Mouse (Mus musculus) kidney, postnatal 25 days (tissue): ENCODE measurements around the gene Zmynd8.

ENCODE experiments used
- DNase-seq, 2 experiments: peaks; one replicate each; pipeline ENCODE4 v3.0.0; 2021; ENCODE audit warnings: mixed read lengths in 2 of 2

Gene Zmynd8

DNA sequence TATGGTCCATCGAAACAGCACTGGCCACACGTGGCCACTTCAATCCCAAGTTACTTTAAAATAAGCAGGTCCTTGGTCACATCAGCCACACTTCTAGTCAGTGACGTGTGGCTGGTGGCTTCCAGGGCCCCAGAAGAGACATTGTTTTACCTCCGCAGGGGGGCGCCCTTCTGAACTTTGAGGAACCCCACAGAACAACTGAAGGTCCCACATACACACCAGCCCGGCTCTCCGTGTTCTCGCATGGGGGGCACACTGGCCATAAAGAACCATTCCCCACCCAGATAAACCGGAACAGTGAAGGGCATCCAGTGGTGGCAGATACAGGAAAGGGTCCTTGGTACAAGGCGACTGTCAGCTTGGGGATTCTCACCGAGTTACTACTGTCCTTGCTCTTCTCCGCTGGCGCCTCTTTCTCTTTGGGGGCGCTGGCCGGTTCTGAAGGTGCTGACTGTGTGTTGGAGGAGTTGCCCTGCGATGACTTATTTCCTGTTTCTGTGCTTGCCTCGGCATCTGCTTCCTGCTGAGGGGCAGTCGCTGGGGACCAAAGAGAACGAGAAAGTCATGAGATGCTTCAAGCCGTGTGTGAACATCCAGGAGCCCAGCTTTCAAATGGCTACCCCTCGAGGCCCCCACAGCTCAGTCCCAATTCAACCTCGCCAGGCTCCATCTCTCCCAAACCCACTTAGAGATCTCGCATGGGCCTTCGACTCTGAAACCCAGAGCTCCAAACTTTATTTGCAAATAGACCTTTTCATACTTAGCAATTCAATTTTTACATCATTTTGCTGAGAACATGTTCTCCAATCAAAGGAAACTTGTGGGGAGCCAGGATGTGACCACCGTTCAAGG lies 106.2 kb downstream of the Zmynd8 start:
- DNase-seq, result no peak

DNA sequence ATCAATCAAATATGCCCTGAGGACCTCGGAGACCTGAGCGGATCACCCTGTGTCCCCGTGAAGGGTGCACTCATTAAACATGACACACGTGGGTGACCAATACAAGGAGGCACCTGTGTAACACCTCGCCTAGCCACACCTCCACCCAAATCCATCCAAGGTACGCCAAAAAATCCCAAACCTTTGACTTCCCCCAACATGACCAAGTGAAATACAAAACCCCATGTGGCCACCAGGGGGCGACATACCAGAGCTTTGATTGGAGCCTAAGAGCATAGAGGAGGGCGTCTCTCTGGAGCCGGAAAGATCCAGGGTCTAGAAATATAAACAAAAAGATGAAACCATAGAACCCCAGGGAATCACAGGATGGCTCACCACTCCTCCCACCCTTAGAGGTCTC lies 107.2 kb downstream of the Zmynd8 start:
- DNase-seq, result peak; percentile 64 to 76

DNA sequence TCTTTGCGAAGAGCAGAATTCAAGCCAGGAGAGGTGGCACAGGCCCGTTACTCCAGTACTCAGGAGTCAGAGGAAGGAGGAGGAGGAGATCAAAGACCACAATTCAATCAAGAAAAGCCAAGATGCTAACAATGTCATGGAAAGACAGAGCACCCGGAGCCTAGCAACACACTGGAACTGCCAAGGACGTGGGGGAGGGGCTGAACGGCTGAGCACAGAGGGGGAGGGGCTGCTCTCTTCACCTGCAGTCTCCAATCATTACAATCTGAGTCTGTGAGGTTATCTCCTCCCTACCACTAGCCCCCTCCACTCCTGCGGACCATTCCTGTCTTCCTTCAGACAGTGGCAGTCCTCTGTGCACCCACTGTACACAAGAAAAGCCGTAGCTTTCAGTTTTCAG lies 107.8 kb downstream of the Zmynd8 start:
- no peak for DNase-seq

DNA sequence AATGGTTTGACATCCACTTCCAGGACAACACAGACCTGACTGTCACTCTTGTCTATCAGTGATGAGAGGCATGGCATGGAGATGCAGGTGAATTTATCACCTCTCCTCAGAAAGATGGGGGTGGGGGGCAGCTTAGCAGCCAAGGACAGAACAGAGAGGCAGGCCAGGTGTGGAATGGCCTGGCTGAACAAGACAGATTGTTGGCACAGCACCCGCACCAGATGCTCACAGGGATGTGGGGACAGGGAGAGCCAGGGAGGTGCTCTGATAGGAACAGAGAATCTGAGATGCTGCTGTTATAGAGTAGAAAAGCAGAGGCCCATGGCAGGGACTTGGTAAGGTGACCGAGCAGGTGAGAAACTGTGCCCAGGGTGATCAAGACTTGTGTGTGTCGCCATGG lies 109.1 kb downstream of the Zmynd8 start:
- no peak for DNase-seq

DNA sequence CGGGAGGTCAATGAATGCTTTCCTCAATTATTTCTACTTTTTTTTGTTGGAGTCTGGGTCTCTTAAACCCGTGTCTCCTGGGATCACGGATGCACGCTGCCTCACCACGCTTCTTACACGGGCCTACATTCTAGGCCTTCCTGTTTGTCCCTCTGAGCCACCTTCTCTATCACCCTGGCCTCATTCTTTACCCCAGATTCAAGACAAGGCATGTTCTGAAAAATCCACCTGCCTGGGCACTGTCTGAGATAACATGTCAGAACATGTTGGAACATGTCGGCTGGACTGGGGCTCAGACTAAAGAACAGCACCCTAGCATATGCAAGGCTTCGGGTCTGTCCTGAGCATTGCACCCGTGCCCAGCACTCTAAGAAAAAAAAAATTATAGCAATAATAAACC lies 110.0 kb downstream of the Zmynd8 start:
- DNase-seq, result no peak

DNA sequence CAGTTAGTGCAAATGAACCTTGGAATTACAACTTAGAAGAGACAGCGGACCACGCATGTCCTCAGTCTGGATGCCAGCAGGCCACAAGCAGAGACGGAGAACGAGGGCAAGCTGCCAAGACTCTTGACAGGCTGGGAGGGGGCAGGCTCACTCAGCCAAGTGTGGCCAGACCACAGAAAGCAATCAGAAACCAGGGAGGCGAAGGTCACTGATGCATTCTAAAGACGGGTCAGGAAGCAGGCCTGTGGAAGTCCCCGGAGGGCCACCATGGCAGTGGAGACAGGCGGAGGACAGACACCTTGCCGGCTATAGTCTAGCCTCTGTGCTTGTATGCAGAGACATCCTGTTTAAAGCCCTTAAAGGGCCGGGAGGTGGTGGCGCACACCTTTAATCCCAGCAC lies 110.8 kb downstream of the Zmynd8 start:
- peak; percentile 97 to 98 for DNase-seq

DNA sequence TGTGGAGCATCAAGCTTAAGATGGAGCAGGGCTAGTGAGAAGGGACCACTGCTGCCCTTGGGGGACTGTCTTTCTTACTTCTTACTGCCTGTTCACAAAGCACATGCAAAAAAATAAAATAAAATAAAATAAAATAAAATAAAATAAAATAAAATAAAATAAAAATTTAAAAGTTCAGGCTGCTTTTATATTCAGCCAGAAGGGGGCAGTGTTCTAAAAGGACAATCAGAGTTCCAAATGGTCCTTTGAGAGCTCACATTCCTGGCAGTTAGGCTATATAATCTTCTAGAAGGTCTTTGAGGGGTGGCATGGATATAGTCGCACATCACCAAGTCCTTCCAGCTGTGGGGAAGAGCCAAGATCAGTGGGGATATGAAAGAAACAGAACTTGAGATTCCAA lies 112.3 kb downstream of the Zmynd8 start:
- DNase-seq, result no peak

DNA sequence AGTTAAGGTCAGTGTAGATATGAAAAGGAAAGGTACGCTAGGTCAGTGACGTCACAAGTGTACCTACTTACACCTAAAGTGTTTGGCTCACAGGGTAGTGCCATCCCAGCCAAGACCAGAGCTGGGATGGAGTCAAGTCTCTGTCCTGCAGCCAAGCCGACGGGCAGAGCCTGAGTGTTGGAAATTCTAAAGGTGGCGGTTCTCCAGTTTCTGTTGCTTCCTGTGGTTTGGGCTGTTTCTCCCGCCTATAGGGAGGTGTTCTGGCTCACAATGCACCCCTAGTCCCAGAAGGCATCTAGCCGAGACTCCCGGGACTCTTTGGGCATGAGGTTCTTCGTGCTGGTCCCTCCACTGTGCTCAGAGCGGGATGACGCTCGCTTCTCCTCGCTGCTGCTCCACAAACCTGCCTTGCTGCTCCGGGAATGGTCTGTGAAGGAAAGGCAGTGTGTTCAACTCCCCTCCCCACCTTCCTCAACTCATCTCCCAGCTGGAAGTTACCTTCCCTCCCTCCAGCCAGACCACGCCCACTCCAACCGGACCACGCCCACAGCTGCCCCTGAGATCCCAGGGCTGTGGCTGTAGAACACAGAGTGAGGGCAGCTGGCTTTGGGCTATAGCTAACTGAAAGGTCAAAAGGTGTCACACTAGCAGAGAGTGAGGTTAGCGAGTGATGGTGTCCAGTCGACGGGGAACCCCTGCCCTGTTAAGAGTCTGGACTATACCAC lies 113.3 kb downstream of the Zmynd8 start:
- no peak for DNase-seq

DNA sequence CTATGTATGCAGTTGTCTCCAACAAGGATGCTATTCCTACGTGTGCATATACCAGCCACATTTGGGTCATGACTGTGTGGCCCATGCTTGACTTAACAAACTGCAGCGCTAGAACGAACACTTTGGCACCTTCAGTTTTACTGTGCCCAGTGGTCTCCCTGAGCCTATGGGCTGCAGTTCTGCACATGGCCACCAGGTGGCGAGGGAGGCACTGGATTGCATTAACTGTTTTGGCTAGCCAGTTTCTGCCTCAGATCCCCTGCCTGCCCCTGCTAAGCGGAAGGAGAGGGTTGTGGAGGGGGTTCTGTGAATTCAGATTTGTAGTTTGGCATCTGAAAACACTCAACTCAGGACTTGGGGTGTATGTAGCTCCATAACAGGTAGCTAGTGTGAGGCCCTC lies 116.5 kb downstream of the Zmynd8 start:
- DNase-seq, result peak; percentile 80 to 88

DNA sequence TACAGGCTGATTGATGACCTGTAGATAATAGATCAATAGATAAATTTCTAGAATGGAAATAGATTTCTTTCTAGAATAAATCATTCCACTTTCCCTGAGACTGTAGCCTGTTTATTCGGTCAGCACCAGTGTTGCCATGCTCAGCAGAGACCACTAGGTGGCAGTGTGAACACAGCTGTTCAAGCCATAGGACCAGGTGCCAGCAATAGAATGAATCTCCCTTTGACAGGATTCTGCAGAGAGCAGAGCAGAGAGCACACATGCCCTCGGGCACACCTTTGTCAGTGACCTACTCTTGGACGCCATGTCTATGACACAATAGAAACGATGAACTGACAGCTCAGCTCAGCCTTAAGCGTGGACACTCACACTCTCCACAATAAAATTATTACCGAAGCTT lies 119.9 kb downstream of the Zmynd8 start:
- DNase-seq, result peak; percentile 81 to 84

DNA sequence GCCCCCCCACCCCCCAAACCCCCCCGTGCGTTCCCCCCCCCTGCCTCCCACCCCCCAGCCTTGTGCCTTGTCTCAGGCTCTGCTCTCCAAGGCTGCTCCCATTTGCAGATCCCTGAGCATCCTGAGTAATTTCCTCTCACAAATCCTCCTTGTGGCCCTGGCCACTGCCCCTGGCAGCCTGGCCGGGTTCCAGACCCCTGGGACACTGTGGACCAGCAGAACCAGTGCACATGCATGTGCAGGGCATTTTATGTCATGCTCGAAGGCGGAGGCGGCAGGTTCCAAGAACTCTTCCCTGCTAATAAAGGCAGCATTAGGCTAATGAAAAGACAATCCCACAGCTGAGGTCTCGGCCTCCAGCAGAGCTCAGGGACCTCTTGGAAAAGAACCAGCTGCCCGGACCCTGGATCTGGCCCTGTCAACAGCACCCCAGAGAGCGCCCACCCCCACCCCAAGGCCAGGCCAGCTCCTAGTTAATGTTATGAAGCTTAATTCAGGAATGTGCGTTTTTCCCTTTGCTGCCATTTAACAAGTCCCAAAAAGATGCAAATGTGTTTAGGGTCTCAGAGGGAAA lies 129.4 kb downstream of the Zmynd8 start:
- no peak for DNase-seq

DNA sequence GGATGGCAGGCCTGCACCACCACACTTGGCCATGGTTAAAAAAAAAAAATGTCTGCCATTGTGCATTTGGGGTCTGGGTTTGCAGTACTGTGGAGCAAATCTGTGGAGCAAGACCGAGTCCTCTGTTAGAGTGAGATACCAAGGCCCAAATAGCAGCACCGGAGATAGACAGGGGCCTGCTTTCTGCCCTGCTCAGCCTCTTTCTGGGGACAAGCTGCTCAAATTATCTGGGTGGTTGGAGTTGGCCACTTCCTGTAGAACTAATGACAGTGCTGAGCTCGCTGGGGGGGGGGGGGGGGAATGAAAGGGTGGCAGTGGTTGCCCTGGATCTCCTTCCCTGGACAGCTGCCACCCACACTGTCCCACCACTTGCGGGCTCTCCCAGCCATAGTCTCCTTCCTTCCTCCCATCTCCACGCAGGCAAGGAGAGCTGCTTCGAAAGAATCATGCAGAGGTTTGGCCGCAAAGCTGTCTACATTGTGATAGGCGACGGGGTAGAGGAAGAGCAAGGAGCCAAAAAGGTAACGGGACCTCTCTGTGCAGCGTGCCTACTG lies 129.9 kb downstream of the Zmynd8 start:
- no peak for DNase-seq

DNA sequence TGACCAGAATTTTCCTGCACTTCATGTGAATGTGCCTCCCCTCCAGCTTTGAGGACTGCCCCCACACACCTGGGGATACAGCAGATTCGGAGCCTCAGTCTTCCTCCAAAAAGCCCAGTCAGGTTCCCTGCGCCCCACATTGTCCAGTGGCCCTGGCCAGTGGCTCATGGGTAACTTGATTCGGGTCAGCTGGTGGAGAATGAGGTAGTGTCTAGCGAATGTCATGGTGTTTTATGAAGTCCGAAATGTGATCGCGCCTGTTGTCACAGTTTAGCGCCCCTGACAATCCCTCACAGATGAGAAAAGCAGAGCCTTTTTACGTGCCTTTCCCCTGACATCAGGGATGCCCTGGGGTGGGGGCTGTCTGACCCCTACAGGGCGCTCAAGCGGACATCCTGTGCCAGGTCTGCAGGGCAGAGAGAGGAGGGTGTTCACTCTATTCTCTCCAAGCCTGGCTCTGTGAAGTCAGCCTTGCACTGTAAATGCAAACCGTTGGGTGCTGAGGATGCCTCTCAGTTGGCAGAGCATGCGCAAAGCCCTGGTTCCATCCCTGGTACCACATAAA lies 139.3 kb downstream of the Zmynd8 start:
- DNase-seq, result no peak

DNA sequence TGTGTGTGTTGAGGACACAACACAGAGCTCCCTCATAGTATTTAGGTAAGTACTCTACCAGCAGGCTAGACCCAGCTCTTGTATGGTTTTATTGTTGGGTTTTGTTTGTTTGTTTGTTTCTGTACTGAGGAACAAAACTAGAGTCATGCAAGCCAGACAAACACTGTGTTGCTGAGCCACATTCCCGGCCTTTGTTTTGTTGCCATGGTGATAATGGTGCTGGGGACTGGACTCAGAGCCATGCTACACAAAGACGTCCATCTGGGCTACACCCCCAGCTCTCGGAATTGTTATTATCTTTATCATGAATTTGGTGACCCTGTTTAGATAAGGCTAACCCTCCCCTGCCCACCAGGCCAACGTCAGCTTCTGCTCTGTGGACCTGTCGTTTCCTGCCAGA lies 140.3 kb downstream of the Zmynd8 start:
- DNase-seq, result no peak

DNA sequence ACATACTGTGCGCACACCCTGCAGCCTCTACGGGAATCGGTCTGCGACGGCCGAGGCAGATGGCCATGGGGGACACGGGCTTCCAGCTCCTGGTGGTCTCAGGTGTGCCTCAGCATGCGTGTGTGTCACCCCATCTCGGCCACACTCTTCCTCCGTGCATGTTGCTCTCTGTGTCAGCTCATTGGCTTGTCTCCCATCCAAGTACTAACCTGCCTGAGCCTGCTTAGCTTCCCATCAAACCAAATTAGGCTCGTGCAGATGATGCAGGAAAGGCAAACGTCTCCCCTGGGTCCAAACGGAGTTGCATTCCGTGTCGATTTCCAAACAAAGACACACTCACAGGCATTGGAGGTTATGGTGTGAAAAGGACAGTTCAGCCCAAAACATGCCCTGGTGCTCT lies 141.0 kb downstream of the Zmynd8 start:
- DNase-seq, result no peak

DNA sequence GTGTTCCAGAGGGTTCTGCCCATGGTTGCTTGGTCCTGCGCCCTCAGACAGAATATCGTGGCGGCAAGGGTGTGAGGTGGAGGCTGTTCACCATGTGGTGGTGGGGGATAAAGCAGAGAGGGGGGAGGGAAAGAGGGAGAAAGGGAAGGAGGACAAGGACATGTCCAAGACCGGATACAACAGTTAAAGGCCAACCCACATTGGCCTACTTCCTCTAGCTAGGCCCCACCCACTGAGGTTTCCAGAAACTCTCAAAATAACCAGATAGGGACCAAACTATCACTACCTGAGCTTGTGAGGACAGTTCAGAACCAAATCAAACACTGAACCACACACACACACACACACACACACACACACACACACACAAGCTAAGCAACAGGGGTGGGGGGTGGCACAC lies 146.1 kb downstream of the Zmynd8 start:
- DNase-seq, result no peak

DNA sequence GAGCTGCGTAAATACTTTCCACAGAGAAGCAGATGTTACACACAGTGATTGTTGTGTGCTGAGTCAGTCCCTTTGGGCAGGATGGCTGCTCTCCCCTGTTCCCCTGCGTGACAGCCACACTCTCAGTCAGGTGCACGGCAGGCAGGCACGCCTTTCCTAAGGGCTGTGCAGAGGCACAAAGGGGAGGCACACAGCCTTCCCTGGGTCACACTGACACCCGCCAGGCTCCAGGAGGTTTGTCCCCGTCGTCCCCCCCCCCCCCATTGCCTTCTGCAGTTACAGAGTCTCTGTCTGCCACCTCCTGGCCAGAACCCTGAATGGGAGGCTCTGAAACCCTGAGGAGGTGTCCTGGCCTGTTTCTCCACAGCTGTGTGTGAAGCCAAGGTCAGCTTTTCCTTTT lies 147.7 kb downstream of the Zmynd8 start:
- DNase-seq, result peak in 1 of 2 experiments; percentile 32

DNA sequence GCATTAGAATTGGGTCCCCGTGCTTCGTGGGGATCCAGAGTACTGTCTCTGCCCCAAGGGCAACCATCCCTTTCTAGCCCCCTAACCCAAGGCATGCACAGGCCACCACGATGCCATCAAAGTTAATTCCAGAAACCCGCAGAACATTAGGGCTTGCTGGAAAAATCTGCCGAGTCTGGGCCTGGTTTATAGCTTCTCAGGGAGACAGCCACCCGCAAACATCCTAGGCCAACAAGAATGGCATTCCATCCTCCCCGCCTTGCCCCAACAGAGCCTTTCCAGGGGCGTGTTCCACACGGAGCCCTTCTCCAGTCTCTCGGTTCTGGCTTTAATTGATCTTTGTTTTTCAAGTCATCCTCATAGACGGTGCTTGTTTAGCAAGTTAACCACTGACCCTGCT lies 150.4 kb downstream of the Zmynd8 start:
- DNase-seq, result no peak

DNA sequence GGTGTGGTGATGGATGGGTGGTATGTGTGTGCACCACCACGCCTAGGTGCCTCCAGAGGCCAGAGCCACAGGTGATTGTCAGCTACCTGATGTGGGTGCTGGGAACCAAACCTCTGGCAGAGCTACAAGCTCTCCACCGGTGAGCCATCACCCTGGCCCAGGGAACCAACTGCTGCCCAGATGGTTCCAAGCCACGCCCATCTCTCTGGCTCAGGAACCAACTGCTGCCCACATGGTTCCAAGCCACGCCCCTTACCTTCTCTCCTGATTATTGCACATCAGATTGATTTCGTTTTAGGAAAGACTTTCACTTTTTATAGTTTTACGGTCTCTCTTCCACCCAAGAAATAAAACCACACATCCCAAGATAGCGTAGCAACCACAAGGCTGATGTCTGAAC lies 150.8 kb downstream of the Zmynd8 start:
- DNase-seq, result no peak

DNA sequence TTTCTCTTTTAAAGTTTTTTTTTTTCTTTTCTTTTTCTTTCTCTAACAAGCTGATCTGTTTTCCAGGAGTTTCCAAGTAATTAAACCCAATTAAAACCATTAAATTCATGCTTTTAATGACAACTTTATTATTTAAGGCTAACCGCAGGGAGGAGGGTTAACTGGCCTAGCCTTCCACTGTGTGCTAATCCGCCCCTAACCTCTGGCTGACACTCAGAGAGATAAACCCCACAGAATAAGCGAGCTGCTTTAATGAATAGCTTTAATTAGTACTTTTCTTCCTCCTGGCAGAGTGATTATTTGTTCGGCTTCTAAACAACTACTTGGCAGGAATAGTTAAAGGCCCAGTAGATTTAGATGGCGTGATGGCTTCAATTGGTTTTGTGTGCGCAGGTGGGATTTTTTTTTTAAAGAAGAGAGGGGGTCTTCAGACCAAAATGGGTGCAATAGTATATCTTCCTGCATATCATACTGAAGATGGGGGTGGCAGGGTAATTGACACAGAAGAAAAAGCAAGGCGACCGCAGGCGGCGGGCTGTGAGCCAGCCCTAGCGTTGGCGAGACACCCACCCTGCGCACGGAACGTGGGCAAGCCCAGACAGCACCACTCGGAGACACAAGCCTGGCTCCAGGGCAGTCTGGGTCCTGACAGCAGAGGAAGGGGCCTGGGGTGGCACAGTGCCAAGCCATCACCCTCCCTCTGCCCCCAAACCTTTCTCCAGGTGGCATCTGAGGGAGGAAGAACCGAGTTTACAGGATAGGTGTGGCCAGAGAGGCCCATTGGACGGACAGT lies 153.3 kb downstream of the Zmynd8 start:
- no peak for DNase-seq

DNA sequence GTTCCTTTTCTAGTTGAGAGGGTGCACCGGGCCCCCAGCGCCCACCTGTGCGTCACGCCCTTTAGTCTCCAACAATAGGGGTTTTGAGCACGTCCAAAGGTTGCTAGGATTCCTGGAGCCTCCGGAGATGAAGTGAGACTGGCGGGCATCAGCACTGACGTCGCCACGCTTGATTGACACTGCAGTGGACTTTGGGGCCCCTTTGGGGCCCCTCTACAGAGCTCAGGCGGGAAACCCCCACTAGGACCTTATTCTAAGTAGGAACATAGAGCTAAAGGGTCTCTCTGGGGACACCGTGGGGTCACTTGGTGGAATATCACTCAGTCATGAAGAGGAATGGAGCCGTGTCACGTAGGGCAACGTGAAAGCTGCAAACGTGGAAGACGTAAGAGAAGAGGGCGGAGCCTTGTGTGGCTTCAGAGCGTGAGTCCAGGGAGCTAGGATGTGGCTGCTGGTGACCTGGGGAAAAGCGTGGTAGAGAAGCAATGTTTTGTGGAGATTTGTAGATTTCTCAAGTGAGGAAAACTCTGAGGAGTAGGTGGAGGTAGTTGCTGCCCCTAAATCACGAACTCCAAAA lies 156.5 kb downstream of the Zmynd8 start:
- no peak for DNase-seq

DNA sequence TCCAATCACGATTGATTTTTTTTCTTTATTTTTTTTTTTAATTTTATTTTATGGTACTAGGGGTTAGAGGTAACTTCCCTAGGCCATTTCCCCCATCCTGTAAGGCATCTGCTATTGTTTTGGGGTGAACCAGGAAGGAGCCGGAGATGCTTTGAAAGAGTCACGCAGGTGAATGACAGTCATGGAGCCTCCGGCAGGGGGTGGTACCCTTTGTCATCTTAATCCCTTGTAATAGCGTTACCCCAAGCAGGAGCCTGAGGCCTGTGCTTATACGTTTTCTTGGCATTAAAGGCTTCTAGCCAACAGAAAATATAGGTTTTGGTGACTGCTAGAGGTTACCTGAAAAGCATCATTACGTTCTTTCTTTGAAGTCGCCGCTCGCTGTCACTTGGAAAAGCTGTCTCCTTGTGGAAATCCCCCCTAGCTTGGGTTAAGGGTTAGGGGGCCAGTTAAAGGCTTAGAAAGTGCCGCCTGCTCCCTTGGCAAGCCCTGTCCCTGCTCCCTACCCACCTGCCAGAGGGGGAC lies 157.2 kb downstream of the Zmynd8 start:
- DNase-seq, result no peak
